Mouse (Mus musculus) left cerebral cortex, adult 11 months (tissue): ENCODE results near the gene Tfeb.
A peak's percentile ranks its signal among the peaks of the same experiment; 100 is the strongest.

Experiments
- DNase-seq: peaks from one replicate; pipeline ENCODE4 v3.0.0; 2022; ENCODE audit warnings: low spot score

Tfeb gene

DNA sequence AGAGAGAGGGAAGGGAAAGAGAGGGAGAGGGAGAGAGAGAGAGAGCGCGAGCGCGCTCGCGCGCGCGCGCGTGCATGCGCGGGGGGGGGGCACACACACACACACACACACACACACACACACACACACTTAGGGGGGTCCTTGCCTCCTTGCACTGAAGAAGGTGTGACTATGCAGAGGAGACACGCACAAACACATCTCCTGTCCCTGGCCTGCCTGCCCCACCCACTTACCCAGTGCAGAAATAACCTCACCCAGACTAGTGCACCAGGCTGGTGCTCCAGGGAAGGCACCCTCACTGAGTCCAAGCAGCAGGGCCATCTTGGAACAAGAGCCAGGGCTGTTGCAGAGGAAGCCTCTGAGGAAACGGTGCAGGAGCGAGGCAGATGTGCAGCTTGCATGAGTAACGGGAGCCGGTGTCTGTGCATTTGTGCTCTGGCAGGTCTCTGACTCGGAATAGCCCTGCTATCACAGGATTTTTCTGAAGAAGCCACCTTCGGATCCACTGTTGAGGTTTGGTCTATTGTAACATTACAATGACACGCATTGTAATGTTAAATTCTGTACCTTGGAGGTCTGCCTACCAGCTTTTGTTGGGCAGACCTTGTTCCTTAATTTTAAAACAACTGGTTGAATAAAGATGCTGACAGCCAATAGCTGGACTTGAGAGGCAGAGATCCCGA, 23.8 kb upstream of the Tfeb start:
- no peak for DNase-seq

- no peak for DNase-seq
Observed at GRCm38 (mm10) chr17:47715037-47715436, 21.8 kb upstream of the Tfeb start.

DNA sequence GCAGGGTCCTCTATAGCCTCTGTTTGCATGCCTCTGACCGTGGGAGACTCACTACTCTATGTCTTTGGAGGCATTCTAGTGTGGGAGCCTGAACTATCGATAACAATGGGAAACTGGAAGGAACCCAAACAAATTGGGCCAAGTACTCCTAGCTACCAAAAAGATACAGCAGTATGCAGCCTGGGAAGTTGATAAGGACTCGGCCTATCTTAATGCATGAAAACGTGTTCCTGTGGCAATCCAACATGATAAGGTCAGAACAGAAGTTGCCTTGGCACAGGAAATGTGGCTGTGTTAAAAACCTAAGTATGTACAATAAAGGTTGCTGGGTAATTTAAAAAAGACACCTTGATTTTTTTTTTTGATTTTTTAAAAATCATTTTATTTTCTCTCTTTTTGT, 15.6 kb upstream of the Tfeb start:
- DNase-seq = no peak

DNA sequence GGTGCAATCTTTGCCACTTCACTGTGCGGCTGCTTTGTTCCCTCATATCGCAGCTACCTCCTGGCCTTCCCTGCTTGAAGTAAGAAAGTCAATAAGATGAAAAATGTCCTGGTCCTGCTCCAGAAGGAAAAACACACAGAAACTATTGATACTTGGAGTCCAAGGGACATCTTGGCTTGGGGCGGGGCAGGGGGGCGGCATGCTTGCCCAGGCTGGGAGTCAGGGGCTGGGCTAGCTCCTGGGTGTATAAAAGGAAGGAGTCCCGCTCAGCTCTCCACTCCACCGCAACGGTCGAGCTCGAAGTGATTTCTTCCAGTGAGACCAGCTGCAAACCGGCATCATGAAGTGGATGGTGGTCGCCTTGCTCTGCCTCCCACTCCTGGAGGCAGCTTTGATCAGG, 10.3 kb upstream of the Tfeb start, which contains the start of gene Pgc:
Gene Pgc (plus strand): TSS at position 277 of the 400 bp plus-strand sequence.
- DNase-seq = no peak

- no peak for DNase-seq
Observed at GRCm38 (mm10) chr17:47730633-47731575, 5.9 kb upstream of the Tfeb start.

DNA sequence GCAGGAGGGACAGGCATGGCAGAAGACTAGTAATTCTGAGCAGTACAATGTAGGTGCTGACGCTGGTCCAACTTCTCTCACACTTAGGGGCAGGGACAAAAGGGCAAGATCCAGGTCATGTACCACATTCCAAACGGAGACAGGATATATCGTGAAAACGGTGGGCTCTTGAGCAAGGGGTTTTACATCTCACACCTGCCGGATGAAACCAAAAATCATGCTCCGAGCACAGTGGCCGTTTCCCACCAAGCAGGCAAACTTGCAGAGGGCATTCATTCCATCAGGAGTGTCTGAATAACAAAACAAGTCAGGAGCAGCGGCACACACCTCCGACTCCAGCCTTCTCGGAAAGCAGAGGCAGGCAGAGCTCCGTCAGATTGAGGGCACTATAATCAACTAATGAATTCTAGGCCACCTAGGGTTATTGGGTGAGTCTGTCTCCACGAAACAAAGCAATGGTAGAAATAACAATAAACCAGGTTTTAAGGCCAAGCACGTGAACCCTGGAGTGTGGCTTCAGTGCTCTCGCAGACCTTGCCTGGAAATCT, 1.2 kb upstream of the Tfeb start:
- DNase-seq = no peak

DNA sequence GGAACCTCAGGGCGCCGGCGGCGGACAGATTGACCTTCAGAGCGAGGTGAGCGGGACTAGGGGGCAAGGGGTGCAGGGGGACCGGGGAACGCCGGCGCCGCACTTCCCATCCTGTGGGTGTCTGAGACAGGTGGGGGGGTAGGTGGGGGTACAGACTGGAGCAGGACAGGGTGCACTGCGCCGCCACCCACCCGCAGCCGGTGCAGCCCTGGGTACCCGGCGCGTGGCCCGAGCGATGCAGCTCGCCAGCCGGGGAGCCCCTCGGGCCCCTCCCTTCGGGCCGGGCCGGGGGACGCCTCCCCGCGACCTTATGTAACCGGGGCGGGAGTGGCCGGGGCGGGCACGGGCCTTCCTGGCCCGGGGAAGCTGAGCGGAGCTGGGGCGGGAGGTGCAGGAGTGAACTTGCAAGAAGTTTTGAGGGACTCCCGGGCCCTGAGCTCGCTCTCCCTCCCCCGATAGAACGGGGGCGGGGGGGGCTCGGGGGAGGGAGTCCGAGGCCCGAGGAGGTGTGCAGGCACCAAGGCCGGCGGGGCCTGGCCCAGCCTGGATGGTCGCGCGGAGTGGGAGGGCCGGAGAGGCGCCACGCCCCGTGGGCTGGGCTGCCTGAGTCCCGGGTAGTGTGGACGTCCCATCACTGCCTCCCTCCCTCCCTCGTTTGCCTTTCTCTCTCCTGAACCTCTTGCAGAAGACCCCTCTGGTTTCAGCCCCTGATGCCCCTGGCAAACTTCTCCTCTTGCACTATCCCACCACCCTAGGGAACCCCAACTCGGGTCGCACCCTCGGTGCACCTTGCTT, 638 bp downstream of the Tfeb start:
- DNase-seq = peak; percentile 81

DNA sequence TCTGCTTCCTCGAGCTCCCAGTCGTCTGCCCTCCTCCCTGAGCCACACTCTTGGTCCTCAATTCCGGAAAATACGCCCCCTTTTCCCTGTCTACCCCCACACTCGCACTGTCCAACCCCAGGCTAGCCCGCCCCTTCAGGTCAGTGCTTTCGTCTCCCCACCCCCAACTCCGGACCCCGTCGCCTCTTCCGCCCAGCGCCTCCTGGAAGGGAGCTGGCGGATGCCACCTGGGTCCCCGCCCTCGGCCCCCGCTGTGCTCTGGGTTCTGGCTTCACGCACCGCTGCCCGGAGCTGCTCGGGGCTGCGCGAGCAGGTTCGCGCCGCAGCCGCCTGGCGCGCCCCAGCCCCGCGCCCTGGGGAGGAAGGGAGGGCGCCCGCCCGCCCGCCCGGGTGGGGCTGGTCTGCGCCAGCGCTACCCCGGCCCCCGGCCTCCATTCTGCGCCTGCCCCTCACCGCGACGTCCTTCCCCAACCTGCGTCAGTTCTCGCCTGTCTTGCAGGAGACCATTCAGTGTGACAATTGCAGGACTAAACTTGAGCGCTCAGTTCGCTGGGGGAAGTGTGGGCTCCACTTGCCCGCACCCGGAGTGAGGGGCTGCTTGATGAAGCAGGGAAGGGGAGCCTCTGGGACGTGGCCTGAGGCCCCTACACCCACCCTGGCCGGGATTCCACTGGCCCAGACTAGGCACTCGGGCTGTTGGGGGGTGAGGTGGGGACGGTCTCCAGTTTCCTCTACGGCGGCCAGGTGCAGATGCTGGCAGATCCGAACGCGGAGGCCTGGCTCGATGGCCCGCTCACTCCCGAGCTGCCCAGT, 1.4 kb downstream of the Tfeb start:
- no peak for DNase-seq

DNA sequence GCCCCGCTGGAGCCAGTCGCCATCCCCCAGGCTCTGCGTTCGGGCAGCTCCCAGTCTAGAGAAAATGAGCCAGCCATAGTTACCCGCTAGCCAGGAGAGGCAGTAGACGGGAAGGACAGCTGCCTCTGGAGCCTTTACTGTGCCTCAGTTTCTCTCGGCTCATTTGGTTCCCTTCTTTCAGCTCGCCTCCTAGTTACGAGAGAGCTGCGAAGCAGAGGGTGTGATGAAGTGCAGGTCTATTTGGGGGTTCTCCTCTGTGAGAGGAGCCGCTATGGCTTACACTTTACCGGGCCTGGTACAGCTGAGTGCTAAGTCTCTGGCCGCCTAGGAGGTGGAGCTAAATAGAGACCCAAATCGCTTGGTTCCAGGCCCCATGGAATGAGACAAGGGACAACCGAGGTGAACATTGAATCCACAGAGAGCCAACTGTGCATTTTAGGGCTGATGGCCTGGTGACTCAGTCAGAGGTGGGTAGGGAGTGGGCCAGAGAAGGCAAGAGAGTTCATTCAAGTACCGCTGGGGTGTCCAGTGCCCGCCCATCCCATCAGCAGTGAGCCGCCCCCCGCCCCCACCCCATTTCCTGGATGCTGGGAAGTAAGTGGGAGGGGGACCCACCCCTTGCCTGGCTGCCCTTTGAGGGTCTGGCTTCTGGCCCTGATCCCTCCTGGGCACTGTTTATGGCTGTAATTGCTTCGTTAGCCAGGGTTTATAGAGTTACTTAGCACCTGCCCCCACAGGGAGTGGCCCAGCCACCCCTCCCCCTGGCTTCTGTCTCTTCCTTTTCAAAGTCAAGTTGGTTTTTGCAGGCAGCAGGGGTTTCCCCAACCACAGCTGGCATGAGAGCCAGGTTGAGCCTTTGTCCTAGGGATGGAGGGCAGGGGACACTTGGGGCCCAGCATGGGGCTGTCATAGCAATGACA, 2.3 kb downstream of the Tfeb start:
- no peak for DNase-seq

DNA sequence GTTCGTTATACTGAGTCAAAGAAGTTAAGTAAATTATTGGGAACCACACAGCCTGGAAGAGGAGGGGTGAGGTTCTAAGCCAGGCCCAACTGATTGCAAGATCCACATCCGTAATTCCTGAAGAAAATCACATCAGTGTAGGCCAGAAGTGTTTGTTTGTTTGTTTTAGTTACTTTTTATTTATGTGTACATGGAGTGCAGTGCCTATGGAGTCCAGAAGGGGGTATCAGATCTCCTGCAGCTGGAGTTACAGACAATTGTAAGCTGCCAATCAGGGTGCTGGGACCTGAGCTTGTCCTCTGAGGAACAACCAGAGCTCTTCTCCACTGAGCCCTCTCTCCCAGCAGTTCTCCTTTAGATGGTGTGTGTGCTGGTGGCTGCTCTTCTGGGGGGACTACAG, 3.4 kb downstream of the Tfeb start:
- DNase-seq = no peak

GRCm38 (mm10) chr17:47742991-47743734, 6.3 kb downstream of the Tfeb start:
- DNase-seq = no peak

- DNase-seq = no peak
Observed at GRCm38 (mm10) chr17:47744086-47744485, 7.3 kb downstream of the Tfeb start.

- no peak for DNase-seq
Observed at GRCm38 (mm10) chr17:47744746-47745368, 8.0 kb downstream of the Tfeb start.

DNA sequence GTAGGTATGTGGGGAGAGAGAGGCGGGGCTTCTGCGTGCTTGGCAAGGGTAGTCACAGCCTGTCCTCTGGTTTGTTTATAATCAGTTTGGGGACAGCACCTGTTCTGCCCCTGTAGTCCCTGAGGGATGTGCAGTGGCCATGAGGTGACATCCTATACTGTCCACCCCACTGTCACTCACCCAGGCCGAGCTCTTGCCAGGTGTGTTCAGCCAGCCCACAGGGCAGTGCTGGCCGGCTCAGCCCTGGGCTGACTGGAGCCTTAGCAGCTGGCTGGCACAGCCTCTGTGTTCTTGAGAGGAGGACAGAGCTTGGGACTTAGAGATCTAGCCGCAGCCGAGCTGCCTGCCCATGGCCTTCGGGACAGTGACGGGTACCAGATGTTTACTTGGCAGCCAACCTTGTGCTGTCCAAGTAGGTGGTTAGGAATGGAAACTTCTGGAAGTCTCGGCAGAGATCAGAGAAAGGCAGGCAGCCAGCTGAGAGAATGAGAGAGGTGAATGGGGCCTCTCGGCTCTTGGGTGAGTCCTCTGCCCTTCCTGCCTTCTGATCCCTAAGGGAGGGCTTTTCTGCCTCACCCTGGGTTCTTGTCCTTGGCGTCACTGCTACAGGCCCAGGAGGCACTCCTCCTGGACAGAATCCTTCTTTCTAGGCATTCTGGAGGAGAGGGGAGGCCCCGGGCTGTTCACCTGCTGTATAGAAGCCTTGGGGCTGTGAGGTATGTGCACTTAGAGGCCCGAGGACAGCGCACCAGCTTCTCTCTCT, 12.1 kb downstream of the Tfeb start:
- DNase-seq = no peak

DNA sequence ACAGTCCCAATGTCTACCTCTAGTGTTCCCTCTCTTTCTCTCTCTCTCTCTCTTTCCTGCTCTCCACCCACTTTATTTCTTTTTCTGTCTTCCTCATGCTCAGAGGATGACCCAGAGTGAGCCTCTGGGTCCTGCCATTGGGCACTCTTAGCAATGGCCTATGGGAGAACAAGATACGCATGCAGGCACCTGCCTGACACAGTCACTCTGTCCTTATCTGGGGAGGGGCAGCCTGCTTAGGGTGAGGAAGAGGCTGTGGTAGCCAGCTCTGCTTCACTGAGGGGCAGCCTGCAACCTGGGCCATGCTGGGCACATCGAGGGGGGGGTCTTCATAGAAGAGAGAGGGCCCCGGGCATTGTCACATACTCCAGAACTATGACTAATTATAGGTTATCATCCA, 12.8 kb downstream of the Tfeb start:
- DNase-seq = no peak

DNA sequence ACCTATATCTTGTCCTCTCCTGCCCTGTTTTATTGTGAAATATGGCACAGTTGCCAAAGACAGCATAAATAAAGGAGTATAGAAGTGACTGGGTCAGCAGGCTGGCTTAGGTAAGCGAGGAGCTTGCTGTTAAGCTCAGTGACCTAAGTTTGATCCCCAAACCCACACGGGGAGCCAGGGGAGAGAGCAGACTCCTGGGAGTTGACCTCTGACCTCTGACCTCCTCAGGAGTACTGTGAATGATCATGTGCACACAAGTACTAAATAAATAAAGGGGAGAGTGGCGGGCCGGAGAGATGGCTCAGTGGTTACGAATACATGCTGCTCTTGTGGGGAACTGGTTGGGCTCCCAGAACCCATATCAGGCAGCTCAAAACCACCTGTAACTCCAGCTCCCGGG, 13.3 kb downstream of the Tfeb start:
- no peak for DNase-seq

DNA sequence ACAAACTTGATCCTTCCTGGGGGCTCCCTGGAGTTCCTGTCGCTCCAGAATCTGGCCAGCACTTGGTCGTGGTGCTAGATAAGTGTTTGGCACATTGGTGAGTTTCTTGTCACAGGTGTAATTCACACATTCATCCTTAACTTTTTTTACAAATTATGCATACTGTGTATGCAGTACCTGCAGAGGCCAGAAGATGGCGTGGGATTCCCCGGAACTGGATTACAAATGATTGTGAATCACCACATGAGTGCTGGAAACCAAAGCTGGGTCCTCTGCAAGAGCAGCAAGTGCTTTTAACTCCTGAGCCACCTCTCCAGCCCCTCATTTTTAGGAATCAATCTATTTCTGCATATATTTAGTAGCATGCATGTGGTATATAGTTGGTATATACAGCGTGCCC, 15.0 kb downstream of the Tfeb start:
- no peak for DNase-seq

- DNase-seq = no peak
Observed at GRCm38 (mm10) chr17:47753130-47753775, 16.4 kb downstream of the Tfeb start.
